Mouse (Mus musculus) heart, adult 9 months (tissue): ENCODE data around the gene Paqr7.
A peak's percentile ranks its signal among the peaks of the same experiment; 100 is the strongest.

Experiments used
- DNase-seq, 2 experiments: peaks; one replicate each; pipeline ENCODE4 v3.0.0; 2022; ENCODE audit warnings: low spot score in 2 of 2

Gene Paqr7

GRCm38 (mm10) chr4:134496595-134497210 is at the start of gene Paqr7:
TSS of gene Paqr7 (plus strand) at chr4:134496697.
- peak; percentile 81 to 83 for DNase-seq

- no peak for DNase-seq
Measured at GRCm38 (mm10) chr4:134447966-134448365, 48.5 kb upstream of the Paqr7 start.

GRCm38 (mm10) chr4:134449595-134450391 is 46.7 kb upstream of the Paqr7 start:
- DNase-seq, result no peak

GRCm38 (mm10) chr4:134450392-134451195 is 45.9 kb upstream of the Paqr7 start:
- peak; percentile 21 to 23 for DNase-seq

GRCm38 (mm10) chr4:134451484-134451883 is 45.0 kb upstream of the Paqr7 start:
- DNase-seq, result no peak

- DNase-seq, result no peak
Measured at GRCm38 (mm10) chr4:134453619-134454400, 42.7 kb upstream of the Paqr7 start.

- no peak for DNase-seq
Measured at GRCm38 (mm10) chr4:134455310-134455709, 41.2 kb upstream of the Paqr7 start.

- no peak for DNase-seq
Measured at GRCm38 (mm10) chr4:134457130-134457825, 39.2 kb upstream of the Paqr7 start.

GRCm38 (mm10) chr4:134458856-134459255 is 37.6 kb upstream of the Paqr7 start:
- DNase-seq, result no peak

GRCm38 (mm10) chr4:134460277-134460676 is 36.2 kb upstream of the Paqr7 start:
- DNase-seq, result no peak

- no peak for DNase-seq
Measured at GRCm38 (mm10) chr4:134461252-134461651, 35.2 kb upstream of the Paqr7 start.

- DNase-seq, result no peak
Measured at GRCm38 (mm10) chr4:134465789-134466188, 30.7 kb upstream of the Paqr7 start.

- DNase-seq, result no peak
Measured at GRCm38 (mm10) chr4:134466381-134467262, 29.9 kb upstream of the Paqr7 start.

GRCm38 (mm10) chr4:134467435-134468214 is 28.9 kb upstream of the Paqr7 start:
- peak; percentile 24 to 28 for DNase-seq

- DNase-seq, result peak; percentile 91 to 92
Measured at GRCm38 (mm10) chr4:134468215-134468575, 28.3 kb upstream of the Paqr7 start, which contains the start of gene Stmn1. TSS of gene Stmn1 (plus strand) at chr4:134468320.

- DNase-seq, result peak; percentile 82 to 89
Measured at GRCm38 (mm10) chr4:134468578-134469266, 27.8 kb upstream of the Paqr7 start.

- DNase-seq, result no peak
Measured at GRCm38 (mm10) chr4:134469341-134469796, 27.1 kb upstream of the Paqr7 start.

GRCm38 (mm10) chr4:134469985-134470384 is 26.5 kb upstream of the Paqr7 start:
- no peak for DNase-seq
